In the genomic region with DNA sequence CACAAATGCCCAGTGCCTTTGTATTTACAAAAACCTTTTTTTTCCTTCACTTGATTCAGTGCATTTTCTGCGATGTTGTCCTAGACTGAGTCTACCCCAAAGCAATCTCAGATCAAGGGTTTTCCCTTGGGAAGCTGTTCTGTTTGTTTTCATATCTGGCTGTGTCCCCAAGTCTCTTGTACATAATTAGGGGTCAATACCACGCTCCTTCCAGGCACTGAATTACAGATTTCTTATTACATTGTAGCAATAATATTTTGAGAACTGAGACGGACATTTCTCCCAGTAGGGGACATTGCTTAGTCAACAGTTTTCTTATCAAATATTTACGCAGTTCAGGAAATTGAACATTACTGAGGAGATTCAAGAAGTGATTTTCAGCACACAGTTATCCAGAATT, we compare ENCODE assay signal across 26 mouse cellular contexts.
DNase-seq lines count a peak whose midpoint lies in the region; ATAC-seq lines count a peak whose summit lies in the region.
"Had no signal": no experiment of that assay in that cellular context is flagged by ENCODE, and none has a peak within 500 bp of the region (broad histone marks: within the 10 kb centered on the region; RNA-seq: fewer than 3 reads in every experiment).

No protein-coding gene starts in this region.

- ATAC-seq in forebrain, embryonic 12.5 days (ENCODE audit: low FRiP score): peak; percentile 45; the same call in 1 of the 2 replicates
- ATAC-seq in forebrain, embryonic 15.5 days (replicated peaks): no peak
- no peak for ATAC-seq in kidney, embryonic 15.5 days (replicated peaks; ENCODE audit: low FRiP score)
- ATAC-seq in midbrain, embryonic 12.5 days (ENCODE audit: low FRiP score, low read depth): peak; percentile 20; the same call in 1 of the 2 replicates
- ATAC-seq in midbrain, embryonic 16.5 days: no peak
- ATAC-seq: forebrain, embryonic 14.5 days had no signal

- H3K4me3 ChIP-seq in forebrain, embryonic 12.5 days (replicated peaks): no peak overlapping the region
- no peak overlapping the region for H3K4me3 ChIP-seq in forebrain, embryonic 15.5 days
- H3K4me3 ChIP-seq in kidney, embryonic 15.5 days (replicated peaks): no peak overlapping the region
- H3K4me3 ChIP-seq in midbrain, embryonic 12.5 days: no peak overlapping the region
- no peak overlapping the region for H3K4me3 ChIP-seq in midbrain, embryonic 10.5 days
- H3K4me3 ChIP-seq in midbrain, embryonic 16.5 days (ENCODE audit: low read depth, low read length): no peak overlapping the region
- H3K4me3 ChIP-seq: embryonic facial prominence, embryonic 13.5 days; erythroblast, embryonic 14.5 days; heart, embryonic 13.5 days; myocyte had no signal

- no peak overlapping the region for H3K4me2 ChIP-seq in forebrain, embryonic 12.5 days
- no peak overlapping the region for H3K4me2 ChIP-seq in forebrain, embryonic 15.5 days (replicated peaks)
- no peak overlapping the region for H3K4me2 ChIP-seq in kidney, embryonic 15.5 days
- H3K4me2 ChIP-seq in midbrain, embryonic 12.5 days (replicated peaks): no peak overlapping the region
- no peak overlapping the region for H3K4me2 ChIP-seq in midbrain, embryonic 16.5 days (ENCODE audit: low read length)
- H3K4me2 ChIP-seq: embryonic facial prominence, embryonic 13.5 days; heart, embryonic 13.5 days; liver, embryonic 11.5 days had no signal

- H3K9ac ChIP-seq in forebrain, embryonic 12.5 days: no peak overlapping the region
- H3K9ac ChIP-seq in forebrain, embryonic 15.5 days (replicated peaks): no peak overlapping the region
- no peak overlapping the region for H3K9ac ChIP-seq in kidney, embryonic 15.5 days
- H3K9ac ChIP-seq in midbrain, embryonic 12.5 days (replicated peaks): no peak overlapping the region
- no peak overlapping the region for H3K9ac ChIP-seq in midbrain, embryonic 16.5 days (ENCODE audit: low read depth, low read length)
- H3K9ac ChIP-seq: embryonic facial prominence, embryonic 13.5 days; heart, embryonic 13.5 days had no signal

- DNase-seq in kidney, adult 9 months: peak; percentile 40
- no peak for DNase-seq in midbrain, embryonic 10.5 days (ENCODE audit: low spot score)
- DNase-seq in MN1 (ENCODE audit: low spot score): no peak
- DNase-seq: adrenal gland, postnatal 14 days; cerebellum, adult 8-10 months; cerebellum, postnatal 36 days; embryo, embryonic 11 days; gastrocnemius, postnatal 14 days; heart, adult 18-20 months; heart, postnatal 14 days; lung, adult 18-20 months; lung, postnatal 4 days; right cerebral cortex, adult 18-20 months; right cerebral cortex, postnatal 4 days; thymus, postnatal 14 days had no signal

- peak overlapping the region; percentile 56; the same call in 1 of the 2 replicates for H3K27ac ChIP-seq in forebrain, embryonic 12.5 days
- no peak overlapping the region for H3K27ac ChIP-seq in forebrain, embryonic 15.5 days (replicated peaks)
- no peak overlapping the region for H3K27ac ChIP-seq in kidney, embryonic 15.5 days
- peak overlapping the region; percentile 35; the same call in 1 of the 2 replicates for H3K27ac ChIP-seq in midbrain, embryonic 12.5 days (replicated peaks)
- H3K27ac ChIP-seq in midbrain, embryonic 10.5 days (replicated peaks): no peak overlapping the region
- peak overlapping the region; percentile 66; the same call in 1 of the 2 replicates for H3K27ac ChIP-seq in midbrain, embryonic 16.5 days (ENCODE audit: low read length)
- H3K27ac ChIP-seq: embryonic facial prominence, embryonic 13.5 days; heart, embryonic 13.5 days had no signal

- H3K9me3 ChIP-seq in forebrain, embryonic 12.5 days: no peaks in the 10 kb centered on the region
- no peaks in the 10 kb centered on the region for H3K9me3 ChIP-seq in forebrain, embryonic 15.5 days
- H3K9me3 ChIP-seq in kidney, embryonic 15.5 days (replicated peaks): no peaks in the 10 kb centered on the region
- H3K9me3 ChIP-seq in midbrain, embryonic 12.5 days: no peaks in the 10 kb centered on the region
- H3K9me3 ChIP-seq in midbrain, embryonic 10.5 days (replicated peaks): no peaks in the 10 kb centered on the region
- no peaks in the 10 kb centered on the region for H3K9me3 ChIP-seq in midbrain, embryonic 16.5 days (replicated peaks; ENCODE audit: control insufficient read depth, low read length, poor library complexity, severe bottlenecking)
- H3K9me3 ChIP-seq: embryonic facial prominence, embryonic 13.5 days; heart, embryonic 13.5 days had no signal

- H3K4me1 ChIP-seq in forebrain, embryonic 12.5 days: peaks cover 15% of the 10 kb centered on the region
- H3K4me1 ChIP-seq in forebrain, embryonic 15.5 days: peaks cover 22% of the 10 kb centered on the region
- H3K4me1 ChIP-seq in kidney, embryonic 15.5 days: no peaks in the 10 kb centered on the region
- H3K4me1 ChIP-seq in midbrain, embryonic 12.5 days: peaks cover 17% of the 10 kb centered on the region
- peaks cover 7% of the 10 kb centered on the region; the same call in 1 of the 2 replicates for H3K4me1 ChIP-seq in midbrain, embryonic 10.5 days
- H3K4me1 ChIP-seq in midbrain, embryonic 16.5 days (ENCODE audit: control insufficient read depth, insufficient read depth, low read length): peaks cover 12% of the 10 kb centered on the region
- H3K4me1 ChIP-seq: embryonic facial prominence, embryonic 13.5 days; heart, embryonic 13.5 days had no signal

- WGBS in forebrain, embryonic 12.5 days: 47% methylated on average over 4 of the region's 4 CpGs
- WGBS in forebrain, embryonic 15.5 days: 32% methylated on average over 4 of the region's 4 CpGs
- WGBS in kidney, embryonic 15.5 days: 63% methylated on average over 4 of the region's 4 CpGs
- WGBS in midbrain, embryonic 12.5 days: 46% methylated on average over 4 of the region's 4 CpGs
- WGBS in midbrain, embryonic 10.5 days: 77% methylated on average over 4 of the region's 4 CpGs
- WGBS in midbrain, embryonic 16.5 days: 28% methylated on average over 4 of the region's 4 CpGs

- no peaks in the 10 kb centered on the region for H3K36me3 ChIP-seq in forebrain, embryonic 12.5 days (replicated peaks)
- no peaks in the 10 kb centered on the region for H3K36me3 ChIP-seq in forebrain, embryonic 15.5 days
- H3K36me3 ChIP-seq in kidney, embryonic 15.5 days: no peaks in the 10 kb centered on the region
- H3K36me3 ChIP-seq in midbrain, embryonic 12.5 days: no peaks in the 10 kb centered on the region
- no peaks in the 10 kb centered on the region for H3K36me3 ChIP-seq in midbrain, embryonic 10.5 days
- no peaks in the 10 kb centered on the region for H3K36me3 ChIP-seq in midbrain, embryonic 16.5 days (ENCODE audit: control insufficient read depth, insufficient read depth, low read length)
- H3K36me3 ChIP-seq: embryonic facial prominence, embryonic 13.5 days; heart, embryonic 13.5 days had no signal

- H3K27me3 ChIP-seq in forebrain, embryonic 12.5 days: no peaks in the 10 kb centered on the region
- no peaks in the 10 kb centered on the region for H3K27me3 ChIP-seq in forebrain, embryonic 15.5 days
- H3K27me3 ChIP-seq in kidney, embryonic 15.5 days: no peaks in the 10 kb centered on the region
- H3K27me3 ChIP-seq in midbrain, embryonic 12.5 days: no peaks in the 10 kb centered on the region
- no peaks in the 10 kb centered on the region for H3K27me3 ChIP-seq in midbrain, embryonic 10.5 days (ENCODE audit: low read depth, poor library complexity, severe bottlenecking)
- H3K27me3 ChIP-seq in midbrain, embryonic 16.5 days (ENCODE audit: control insufficient read depth, insufficient read depth, low read depth, low read length): no peaks in the 10 kb centered on the region
- H3K27me3 ChIP-seq: heart, embryonic 13.5 days had no signal

Comparison
In these comparisons a context has a peak if more than half of its experiments do, and no peak if none do; other contexts are left out.
1. ATAC-seq: peak in forebrain, embryonic 12.5 days (single experiment) and midbrain, embryonic 12.5 days (single experiment); none in forebrain, embryonic 15.5 days (single experiment), kidney, embryonic 15.5 days (single experiment) and midbrain, embryonic 16.5 days (single experiment).
2. H3K27ac ChIP-seq: peak in forebrain, embryonic 12.5 days (single experiment), midbrain, embryonic 12.5 days (single experiment) and midbrain, embryonic 16.5 days (single experiment); none in forebrain, embryonic 15.5 days (single experiment), kidney, embryonic 15.5 days (single experiment) and midbrain, embryonic 10.5 days (single experiment).